Mouse (Mus musculus) gastrocnemius, postnatal 4 days (tissue): ENCODE results near the gene Tspan32. TPM values are rescaled to one million over a fixed set of nuclear protein-coding genes. Genes with fewer than 3 reads are reported as not detected.

Experiments
- DNase-seq, 2 experiments: peaks; one replicate each; pipeline ENCODE4 v3.0.0; 2021 to 2022; ENCODE audit warnings: low spot score in 2 of 2, mixed read lengths in 2 of 2
- total RNA-seq, 2 experiments: library from RNA; stranded (reverse); gene quantifications; 2 replicates each; pipeline ENCODE4 v1.2.3; 2021

The Tspan32 gene
- total RNA-seq, 2 experiments from 2014 or later, result 0.88 to 0.96 TPM

DNA sequence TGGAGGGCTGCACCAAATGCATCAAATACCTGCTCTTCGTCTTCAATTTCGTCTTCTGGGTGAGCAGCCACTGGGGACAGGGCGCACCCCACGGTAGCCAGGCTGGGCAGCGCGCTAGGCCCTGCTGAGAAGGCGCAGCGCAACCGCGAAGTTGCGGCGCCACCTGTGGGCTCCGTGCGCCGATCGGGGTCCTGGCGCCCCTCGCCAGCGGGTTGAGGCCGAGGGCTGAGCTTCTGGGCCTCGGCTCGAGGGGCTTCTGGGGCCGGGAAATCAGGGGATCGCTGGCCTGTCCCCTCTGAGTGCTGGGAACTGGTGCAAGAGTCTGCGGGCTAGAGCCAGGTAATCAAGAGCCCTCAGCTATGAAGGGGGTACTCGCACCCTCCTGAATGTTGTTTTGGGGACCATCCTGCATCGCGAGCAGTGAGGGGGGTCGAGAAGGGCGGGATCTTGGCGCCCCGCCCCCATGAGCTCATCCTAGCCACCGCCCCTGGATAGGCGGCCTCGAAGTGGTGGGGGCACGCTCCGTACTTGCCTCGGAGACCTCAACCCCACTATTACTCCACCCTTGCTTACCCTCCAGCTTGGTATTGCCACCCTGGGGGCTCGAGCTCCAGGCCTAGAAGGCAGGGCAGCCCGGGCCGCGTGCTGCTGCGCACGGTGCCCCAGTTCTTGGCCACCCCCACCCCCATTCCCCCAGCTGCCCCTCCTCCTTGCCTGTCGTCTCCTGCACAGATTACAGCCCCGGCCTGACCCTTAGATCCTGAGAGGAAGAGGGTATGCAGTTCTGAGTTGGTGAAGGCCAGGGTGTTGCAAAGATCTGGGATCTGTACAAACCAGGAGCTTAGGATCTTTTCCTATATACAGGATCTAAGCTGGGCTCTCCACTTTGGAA, 48.4 kb downstream of the Tspan32 start:
- peak; percentile 68 to 76 for DNase-seq

DNA sequence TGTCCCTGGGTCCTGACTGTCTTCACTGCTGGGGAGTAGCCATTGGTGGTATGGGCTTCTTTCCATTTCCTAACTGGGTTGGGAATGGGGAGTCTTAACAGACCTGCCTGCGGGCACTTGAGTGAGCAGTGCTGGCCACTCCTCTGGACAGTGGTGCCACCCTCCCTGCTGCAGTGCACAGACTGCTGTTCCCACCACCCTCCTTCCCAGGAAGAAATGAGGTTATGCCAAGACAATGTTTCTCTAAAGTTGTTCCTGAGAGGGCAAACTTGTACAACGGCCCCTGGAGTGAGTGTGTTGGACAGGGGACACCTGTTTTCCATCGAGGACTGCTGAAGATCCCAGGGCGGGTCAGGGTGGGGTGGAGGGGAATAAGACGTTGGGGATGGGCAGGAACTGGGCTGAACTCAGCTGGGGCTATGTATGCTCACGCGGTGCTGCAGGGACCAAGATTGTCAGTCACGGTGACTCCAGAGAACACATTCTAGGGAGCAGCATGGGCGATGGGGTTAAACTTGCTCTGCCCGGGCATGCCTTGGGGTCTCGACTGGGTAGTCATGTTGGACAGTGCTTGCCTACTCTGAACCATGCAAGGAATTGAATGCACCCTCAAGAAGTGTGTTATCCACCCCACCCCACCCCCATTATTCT, 49.2 kb downstream of the Tspan32 start:
- no peak for DNase-seq

DNA sequence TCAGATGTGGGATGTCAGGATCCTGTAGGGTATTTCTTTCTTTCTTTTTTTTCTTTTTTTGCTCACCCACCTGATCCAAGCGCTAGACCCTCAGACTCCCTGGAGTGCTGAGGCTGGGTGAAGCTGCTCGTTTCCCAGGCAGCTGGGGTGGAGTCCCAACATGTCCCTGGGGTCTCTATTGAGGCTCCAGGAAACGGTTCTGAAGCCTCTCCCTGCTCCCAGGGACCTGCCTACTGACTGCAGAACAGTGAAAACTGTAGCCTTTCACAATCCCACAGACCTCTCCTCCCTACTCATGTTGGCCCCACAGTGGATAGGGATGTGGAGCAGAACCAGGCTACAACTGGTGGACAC, 49.7 kb downstream of the Tspan32 start:
- no peak for DNase-seq

DNA sequence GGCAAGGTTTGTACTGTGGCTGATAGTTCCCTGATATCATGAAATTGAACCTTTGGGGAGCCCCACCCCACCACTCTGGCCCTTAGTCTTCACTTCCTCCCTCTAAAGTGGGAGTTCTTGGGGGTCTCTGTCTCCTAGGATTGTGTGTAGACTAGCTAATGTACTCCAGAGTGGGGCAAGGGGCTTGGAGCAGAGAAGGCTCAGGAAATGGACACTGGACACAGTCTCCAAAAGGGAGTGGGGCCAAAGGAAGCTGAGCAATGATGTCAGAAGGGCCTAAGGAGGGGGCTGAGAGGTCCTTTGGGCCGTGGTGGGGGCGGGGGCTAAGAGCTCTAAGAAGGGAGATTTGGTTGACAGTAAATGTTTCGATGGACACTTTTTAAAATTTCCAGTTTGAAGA, 50.2 kb downstream of the Tspan32 start:
- no peak for DNase-seq

DNA sequence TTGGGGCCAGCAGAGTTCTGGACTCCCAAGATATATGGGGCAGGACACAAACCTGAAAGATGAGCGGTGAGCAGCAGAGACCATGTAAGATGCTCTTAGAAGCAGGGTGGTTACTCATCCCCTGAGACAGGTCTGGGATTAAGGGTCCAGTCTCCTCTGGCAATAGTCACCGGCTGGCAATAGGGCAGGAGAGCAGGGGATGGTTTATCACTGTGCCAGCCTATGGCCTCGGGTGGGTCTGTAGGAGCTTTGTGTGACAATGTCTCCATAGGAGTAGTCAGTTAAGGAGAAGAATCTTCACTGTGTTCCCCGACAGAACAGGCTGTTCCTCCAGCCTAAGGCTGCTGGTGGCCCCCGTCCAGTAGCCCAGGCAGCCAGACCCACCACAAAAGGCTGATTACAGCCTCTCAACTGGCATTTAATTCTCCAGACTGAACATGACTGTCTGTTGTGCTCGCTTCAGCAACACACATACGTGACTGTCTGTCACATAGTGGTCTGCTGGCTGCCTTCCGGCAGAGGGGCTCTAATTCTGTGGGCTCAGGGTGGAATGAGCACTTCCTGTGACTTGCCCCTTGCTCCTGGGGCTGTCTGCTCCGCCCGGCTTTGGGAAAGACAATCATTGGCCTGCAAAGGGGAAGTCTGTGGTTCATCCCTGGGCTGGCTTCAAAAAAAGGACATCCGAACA, 50.8 kb downstream of the Tspan32 start:
- DNase-seq, result no peak

DNA sequence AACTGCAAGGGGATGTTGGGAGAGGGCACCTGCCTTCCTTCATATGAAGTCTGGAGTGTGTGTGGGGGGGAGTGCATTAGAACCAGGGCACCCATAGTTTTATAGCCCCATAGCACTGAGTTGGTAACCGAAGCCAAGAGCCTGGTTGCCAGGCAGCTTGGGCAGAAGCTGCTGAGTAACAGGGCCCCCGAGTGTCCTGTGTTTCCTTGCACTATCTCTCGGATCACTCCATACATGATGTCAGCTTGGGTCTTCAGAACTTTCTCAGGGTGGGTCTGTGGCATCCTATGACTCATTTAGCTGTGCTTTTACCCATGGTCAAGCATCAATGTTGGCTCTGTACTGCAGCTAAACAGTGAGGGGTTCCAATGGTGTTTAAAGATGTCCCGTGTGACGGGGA, 52.2 kb downstream of the Tspan32 start:
- DNase-seq, result no peak

DNA sequence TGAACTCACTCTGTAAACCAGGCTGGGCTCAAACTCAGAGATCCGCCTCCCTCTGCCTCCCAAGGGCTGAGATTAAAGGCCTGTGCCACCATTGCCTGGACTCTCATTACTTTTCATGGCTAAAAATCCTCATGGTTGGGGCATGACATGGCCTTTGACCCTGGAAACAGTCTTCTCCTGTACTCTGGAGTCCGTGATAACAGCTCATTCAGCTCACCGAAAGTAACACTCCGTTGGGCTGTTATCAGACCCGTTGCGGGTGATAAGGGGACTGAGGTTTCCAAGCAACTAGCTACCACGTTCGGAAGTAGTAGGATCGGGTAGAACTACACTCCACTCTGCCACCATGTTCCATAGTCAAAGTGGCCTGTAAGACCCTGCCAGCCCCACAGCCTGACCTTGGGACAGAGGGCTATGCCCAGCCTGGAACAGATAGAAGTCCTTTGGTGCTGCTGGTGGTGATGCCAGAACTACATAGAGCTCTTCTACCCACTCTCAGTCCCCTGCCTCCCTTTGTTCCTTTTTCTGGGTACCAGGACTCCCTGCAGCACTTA, 52.9 kb downstream of the Tspan32 start:
- no peak for DNase-seq

DNA sequence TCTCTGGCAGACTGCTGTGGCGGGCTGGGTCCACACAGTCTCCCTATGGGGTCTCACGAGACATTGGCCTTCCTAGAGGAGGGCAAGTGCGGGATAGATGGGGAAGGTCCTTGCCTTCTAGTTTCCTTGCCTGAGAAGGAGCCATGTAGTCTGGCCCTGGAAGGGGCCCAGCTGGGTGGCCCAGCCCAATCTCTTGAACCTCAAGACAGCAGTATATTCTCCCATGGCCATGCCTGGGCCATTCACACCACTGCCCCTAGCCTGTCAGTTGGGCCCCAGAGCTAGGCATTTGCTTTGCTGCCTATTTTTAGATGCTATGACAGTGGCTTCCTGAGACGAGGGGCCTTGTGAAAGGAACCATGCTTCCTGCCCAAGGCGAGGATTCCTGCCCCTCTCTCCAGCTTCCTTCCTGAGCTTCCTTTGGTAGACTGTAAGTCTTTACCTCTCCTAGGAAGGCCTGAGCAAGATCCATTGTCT, 53.4 kb downstream of the Tspan32 start:
- DNase-seq, result no peak

DNA sequence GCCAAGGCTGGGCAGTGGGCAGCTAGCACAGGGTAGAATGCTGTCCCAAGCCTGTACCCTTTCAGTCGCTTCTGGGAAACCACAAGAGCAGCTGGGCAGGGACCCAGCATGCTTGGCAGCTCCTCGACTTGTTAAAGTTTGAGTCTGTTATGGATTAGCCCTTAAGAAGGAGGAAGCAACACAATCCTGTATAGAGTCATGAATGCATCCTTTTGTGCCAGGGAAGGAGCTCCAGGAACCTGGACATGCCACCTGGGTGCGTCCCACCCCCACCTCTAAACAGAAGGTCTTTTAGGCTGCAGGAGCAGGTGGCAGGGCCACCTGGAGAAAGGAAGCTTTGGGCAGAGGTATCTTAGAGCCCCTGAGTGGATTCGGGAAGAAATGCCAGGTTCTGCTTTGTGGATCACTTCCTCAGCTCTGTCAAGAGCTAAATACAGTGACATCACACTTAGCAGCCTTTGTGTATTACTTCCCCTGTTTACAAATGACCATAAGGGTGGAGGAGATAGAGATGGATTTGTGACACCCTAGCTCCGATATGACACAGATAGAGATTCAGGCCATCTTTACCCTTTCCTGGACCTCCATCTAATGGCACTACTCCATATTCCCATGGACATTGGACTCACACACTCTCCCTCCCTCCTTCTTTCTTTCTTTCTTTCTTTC, 54.5 kb downstream of the Tspan32 start:
- DNase-seq, result no peak

DNA sequence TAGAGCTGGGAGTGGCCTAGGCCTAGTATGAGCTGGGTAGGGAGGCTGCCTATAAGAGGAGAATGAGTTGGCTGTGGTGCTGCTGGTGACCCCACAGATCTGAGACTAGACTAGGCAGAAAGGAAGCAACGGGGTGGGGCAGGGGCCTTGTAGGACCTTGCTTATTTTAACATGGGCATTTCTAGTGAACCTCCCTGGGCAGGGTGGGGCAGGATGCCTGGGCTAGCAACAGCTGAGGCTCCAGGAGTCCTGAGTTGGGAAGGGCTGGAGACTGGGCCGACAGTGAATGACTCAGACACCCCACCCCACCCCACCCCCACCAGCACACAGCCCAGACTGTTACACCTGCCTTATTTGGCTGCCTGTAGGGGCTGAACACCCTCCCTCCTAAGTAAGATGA, 57.9 kb downstream of the Tspan32 start:
- no peak for DNase-seq

DNA sequence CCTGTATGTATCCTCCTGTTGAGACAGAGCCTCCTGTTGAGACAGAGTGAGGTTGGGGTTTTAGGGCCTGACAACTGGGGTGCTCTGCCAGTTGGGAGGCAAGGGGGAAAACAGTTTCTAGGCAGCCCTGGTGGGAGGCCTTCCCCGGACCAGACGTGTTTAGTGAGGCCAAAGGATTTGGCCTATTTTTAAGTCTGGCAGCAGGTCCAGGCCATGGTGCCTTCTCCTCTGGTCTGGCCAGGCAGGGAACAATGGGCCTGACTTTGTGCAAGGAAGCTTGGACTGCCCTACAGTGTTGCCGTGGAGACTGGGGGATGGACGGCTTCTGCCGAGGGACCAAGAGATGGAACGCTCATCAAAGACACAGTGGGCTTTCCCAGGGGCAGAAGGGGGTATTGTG, 59.4 kb downstream of the Tspan32 start:
- no peak for DNase-seq

DNA sequence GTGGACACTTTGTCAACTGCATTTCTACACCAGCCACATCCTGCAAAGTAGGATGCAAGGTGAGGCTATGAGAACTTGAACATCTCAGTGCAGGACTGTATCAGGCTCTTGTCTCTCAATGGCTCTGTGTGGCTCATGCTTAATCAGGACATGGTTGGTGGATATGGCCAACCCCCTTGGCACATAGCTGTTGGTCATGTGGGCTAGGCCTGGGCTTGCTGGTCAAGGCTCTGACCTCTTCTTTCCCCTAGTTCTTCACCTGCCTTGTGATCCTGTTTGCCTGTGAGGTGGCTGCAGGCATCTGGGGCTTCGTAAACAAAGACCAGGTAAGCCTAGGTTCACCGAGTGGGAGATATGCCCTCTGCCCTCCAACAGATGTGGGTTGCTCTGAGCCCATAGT, 60.8 kb downstream of the Tspan32 start:
- no peak for DNase-seq

DNA sequence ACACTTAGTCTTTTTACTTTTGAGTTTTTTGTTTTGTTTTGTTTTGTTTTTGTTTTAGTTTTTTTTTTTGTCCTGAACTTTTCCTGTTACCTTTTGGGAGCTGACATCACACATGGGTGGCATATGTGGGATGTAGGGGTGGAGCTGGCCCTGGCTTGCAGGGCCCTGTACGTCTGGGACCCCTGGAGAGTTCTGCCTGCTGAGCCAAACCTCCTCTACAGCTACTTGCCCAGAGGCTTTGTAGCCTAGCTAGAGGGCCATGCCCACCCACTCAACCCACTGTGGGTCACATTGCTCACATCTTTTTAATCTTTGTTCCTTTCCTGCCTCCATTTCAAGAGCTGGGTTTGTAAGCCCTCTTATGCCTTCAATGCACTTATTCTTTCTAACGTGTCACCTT, 62.6 kb downstream of the Tspan32 start:
- DNase-seq, result no peak

DNA sequence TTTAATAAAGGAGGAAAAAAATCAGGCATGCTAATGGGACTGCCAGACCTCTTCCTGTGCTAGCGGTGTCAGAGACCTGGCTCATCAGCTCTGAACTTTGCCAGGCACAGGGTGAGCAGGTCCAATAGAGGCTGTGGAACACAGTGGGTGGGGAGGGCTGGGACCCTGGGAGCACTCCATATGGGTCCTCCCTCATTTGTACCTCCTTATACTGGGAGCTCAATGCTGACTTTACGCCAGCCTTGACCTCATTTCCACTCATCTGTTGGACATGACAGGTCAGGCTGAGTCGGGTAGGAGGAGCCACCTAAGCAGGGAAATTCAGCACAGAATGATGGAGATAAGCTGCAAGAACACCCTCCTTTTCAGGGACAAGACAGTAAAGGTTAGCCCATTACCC, 63.1 kb downstream of the Tspan32 start:
- DNase-seq, result no peak

DNA sequence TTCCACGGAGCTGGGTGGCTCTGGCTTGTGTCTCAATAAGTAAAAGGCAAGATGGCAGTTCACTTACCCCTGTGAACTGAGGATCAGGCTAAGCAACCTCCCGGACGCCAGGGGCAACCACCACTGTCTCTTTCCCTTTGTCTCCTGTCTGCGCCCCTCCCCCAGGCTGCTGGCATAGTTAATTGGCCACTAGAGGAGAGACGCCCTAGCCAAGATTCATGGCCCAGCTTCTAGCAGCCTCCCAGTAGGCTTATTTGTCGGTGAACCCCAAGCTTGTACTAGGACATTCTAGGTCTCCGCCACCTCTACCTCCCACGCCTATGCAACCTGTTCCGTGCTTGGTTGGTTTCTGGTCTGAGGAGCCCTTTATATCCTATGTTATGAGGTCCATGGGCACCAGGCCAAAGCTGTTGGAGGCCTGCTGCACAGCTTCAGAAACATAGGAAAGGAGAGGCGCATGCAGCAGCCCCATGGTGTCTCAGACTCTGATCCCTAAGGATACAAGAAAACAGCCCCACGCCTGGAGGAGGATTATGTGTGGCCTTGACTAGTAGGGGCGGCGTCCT, 63.6 kb downstream of the Tspan32 start:
- peak in 1 of 2 experiments; percentile 60 for DNase-seq

DNA sequence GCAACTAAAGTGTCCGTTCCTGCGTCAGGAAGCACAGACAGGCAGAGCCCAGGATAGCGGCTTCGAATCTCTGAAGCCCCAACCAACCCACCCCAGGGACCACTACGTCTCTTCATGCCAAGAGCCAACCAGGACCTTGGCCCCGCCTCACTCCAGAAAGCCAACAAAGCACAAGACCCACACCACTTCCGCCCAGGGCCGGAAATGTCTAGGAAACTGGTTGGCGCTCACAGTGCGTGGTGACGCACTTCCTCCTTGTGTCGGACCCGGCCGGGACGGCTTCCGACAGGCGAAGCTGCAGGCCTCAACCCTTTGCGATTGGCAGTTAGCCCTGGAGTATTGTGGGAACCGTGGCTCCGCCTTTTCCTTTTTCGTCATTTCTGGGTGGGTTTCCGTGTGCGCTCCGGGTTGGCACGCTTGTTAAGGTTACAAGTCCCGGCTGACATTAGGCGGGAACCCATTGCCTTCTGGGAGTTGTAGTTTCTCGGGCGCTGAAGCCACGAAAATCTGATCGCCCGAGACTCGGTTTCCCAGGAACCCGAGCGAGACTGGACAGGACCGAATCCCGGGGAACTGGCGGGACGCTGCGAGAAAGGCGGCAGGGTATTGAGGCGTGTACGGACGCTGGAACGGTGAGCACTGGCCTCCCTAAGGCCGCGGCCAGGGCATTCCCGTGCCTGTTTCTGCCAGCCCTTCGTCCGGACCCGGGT, 64.2 kb downstream of the Tspan32 start, which contains the start of gene Tssc4:
Gene Tssc4 (plus strand): TSS at position 368 of the 710 bp plus-strand sequence.
- peak; percentile 91 to 97 for DNase-seq
